Mouse (Mus musculus) lung, embryonic 15.5 days (tissue): ENCODE measurements around the gene Srrm1. TPM values are rescaled to one million over a fixed set of nuclear protein-coding genes. Genes with fewer than 3 reads are reported as not detected.
A peak's percentile ranks its signal among the peaks of the same experiment; 100 is the strongest.

Source experiments
- ATAC-seq: fragments of 200-750 bp; cut with Nextera tagmentation; 2 replicates; pipeline ENCODE4 v1.8.0; 2017; ENCODE audit warnings: moderate number of reproducible peaks, borderline replicate concordance; ENCODE audit not compliant: low FRiP score, low TSS enrichment; ENCODE audit errors: extremely low read depth
- H3K27ac ChIP-seq: fragments of 300-500 bp; sonication (generic); 2 replicates; pipeline ENCODE4 v1.5.1; 2015; ENCODE audit warnings: moderate library complexity, mild to moderate bottlenecking, inconsistent platforms
- H3K27me3 ChIP-seq: fragments of 300-500 bp; sonication (generic); 2 replicates; pipeline ENCODE4 v1.6.1; 2015; ENCODE audit warnings: inconsistent platforms
- H3K36me3 ChIP-seq: fragments of 300-500 bp; sonication (generic); 2 replicates; pipeline ENCODE4 v1.6.1; 2015; ENCODE audit warnings: inconsistent platforms
- H3K4me1 ChIP-seq: fragments of 300-500 bp; sonication (generic); 2 replicates; pipeline ENCODE4 v1.6.1; 2015; ENCODE audit warnings: inconsistent platforms
- H3K4me2 ChIP-seq: fragments of 300-500 bp; sonication (generic); 2 replicates; pipeline ENCODE4 v1.6.1; 2015; ENCODE audit warnings: inconsistent platforms, mild to moderate bottlenecking, moderate library complexity
- H3K4me3 ChIP-seq: fragments of 300-500 bp; sonication (generic); 2 replicates; pipeline ENCODE4 v1.5.1; 2015; ENCODE audit warnings: mild to moderate bottlenecking, inconsistent platforms
- H3K9ac ChIP-seq: fragments of 300-500 bp; sonication (generic); 2 replicates; pipeline ENCODE4 v1.6.1; 2015; ENCODE audit warnings: inconsistent platforms
- H3K9me3 ChIP-seq: fragments of 300-500 bp; sonication (generic); 2 replicates; pipeline ENCODE4 v1.6.1; 2016; ENCODE audit warnings: inconsistent platforms
- WGBS: fragments of 180-500 bp; shearing (Covaris S2); methylation state at CpG from one replicate; pipeline ENCODE4 v1.1.7; 2015; 5-methylcytosine and 5-hydroxymethylcytosine counted together
- polyA plus RNA-seq: library from polyadenylated mRNA; unstranded; fragments of >200 nt; fragmentation: Nextera tagmentation; extraction: Ambion mirVana; gene quantifications from 2 replicates; pipeline ENCODE4 v1.2.1, GENCODE M21; 2015

The Srrm1 gene
- 199 and 209 TPM in 2 replicates for polyA plus RNA-seq

DNA sequence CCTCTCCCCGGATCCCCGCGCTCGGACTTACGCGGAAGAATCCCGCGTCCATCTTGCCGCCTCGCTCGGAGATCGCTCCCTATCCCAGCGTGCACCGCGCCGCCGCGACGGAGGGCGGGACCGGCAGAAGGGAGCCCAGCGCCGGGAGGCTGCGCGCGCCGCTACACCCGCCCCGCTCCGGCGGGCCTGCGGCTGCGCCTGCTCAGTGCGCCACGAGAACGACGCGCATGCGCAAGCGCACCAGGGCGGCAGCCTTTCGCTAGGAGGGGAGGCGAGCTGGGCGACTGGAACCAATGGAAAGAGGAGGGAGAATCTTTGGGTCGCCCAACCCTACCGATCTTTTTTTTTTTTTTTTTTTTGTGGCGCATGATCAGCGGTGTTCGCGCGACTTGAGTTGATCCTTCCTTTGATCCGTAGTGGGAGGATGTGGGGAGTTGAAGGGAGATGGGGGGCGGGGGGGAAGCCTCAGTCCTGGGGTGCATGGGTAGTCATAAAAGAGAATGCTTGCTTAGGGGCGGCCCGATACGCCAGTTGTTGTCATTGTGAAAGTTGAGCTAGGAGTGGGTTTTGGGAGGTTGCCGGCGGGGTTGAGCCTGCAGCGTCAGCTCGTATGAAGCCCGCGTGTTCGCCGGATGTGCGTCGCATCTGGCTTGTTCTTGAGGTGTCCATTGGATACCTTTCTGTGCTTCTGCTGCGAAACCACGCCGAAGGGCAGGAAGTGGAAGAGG lies at the start of gene Srrm1:
Gene Srrm1, minus strand, starts transcription at position 256 of the 728 bp plus-strand sequence.
- no peaks in the 10 kb centered on the region for H3K9me3 ChIP-seq
- H3K36me3 ChIP-seq, result peaks cover 6% of the 10 kb centered on the region; the same call in 1 of the 2 replicates
- peak within 1 kb of the TSS; percentile 100 for H3K27ac ChIP-seq
- H3K4me2 ChIP-seq, result peak within 1 kb of the TSS; percentile 79
- peak within 1 kb of the TSS; percentile 78 for H3K4me3 ChIP-seq
- peak within 1 kb of the TSS; percentile 99 for H3K9ac ChIP-seq
- no peaks in the 10 kb centered on the region for H3K27me3 ChIP-seq
- ATAC-seq, result peak; percentile 94
- peaks cover 20% of the 10 kb centered on the region for H3K4me1 ChIP-seq
- WGBS, result under 1% methylated on average over 69 of the region's 69 CpGs

DNA sequence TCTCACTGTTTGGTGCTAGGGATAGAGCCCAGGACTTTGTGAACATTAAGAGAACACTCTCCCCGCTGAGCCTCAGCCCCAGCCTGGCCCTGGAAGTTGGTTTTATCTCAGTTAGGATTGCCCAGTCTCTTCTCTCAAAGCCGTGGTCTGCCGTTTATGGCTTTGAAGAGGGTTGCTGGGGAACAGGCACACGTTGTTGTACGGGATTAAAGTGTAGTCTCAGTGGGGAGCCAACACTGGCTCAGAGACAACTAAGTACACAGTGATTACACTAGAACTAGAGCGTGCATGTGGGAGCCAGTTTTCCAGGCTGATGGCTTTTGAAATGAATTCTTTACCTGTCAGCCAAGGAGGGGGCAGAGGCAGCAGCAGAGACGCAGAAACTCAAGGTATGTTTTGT lies 48.8 kb upstream of the Srrm1 start:
- H3K4me3 ChIP-seq, result no peak overlapping the region
- WGBS, result 22% methylated on average over 7 of the region's 7 CpGs
- H3K9me3 ChIP-seq, result no peaks in the 10 kb centered on the region
- H3K9ac ChIP-seq, result no peak overlapping the region
- H3K27ac ChIP-seq, result no peak overlapping the region
- H3K4me2 ChIP-seq, result no peak overlapping the region
- H3K36me3 ChIP-seq, result no peaks in the 10 kb centered on the region
- H3K27me3 ChIP-seq, result peaks cover 28% of the 10 kb centered on the region
- H3K4me1 ChIP-seq, result peaks cover 13% of the 10 kb centered on the region; the same call in 1 of the 2 replicates
- ATAC-seq, result no peak

DNA sequence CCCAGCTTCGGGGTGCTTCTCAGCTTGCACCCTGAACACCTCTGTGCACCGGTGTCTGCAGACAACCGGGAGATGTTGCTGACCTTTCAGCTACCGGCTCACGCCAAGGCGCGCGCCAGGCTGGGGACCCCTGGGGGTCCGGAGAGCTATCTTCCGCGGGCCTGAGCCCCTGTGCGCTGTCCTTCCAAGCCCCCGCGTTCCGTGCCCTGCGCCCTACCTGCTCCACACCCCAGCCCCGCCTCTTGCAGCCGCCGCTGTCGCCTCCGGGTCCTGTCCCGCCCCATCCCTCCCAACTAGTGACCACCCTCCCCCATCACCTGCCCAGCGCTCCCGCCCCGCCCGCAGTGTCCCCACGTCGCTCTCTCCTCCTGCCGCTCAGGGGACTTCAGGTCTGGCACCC lies 44.9 kb upstream of the Srrm1 start, which contains the start of gene Ncmap:
Gene Ncmap, minus strand, starts transcription at position 237 of the 400 bp plus-strand sequence.
- no peaks in the 10 kb centered on the region for H3K36me3 ChIP-seq
- under 1% methylated on average over 29 of the region's 29 CpGs for WGBS
- peaks cover 34% of the 10 kb centered on the region for H3K27me3 ChIP-seq
- H3K9ac ChIP-seq, result peak within 1 kb of the TSS; percentile 32
- H3K9me3 ChIP-seq, result no peaks in the 10 kb centered on the region
- peak within 1 kb of the TSS; percentile 79 for H3K4me2 ChIP-seq
- no peak for ATAC-seq
- H3K4me1 ChIP-seq, result peaks cover 13% of the 10 kb centered on the region; the same call in 1 of the 2 replicates
- peak within 1 kb of the TSS; percentile 39 for H3K4me3 ChIP-seq
- no peak within 1 kb of the TSS for H3K27ac ChIP-seq

DNA sequence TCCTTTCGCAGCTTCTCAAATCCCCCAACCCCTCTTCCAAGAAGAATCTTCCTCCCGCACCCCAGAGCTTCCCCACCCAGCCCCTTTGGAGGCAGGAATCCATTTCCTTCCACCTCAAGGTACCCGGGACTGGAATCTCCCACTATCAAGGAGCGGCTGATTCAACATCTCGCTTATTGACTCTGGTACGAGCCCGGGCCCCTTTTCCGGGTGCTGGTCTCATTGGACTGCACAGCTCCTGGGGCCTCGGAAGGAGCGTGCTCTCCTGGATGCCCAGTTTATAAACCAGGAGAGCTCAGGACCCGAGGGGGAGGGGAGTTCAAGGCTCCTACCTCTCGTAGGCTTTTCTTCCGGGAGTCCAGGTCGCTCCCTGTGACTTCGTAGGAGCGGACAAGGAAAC lies 44.4 kb upstream of the Srrm1 start:
- WGBS, result 3% methylated on average over 16 of the region's 16 CpGs
- Histone ChIP-seq H3K4me1 (peaks cover 13% of the 10 kb centered on the region; the same call in 1 of the 2 replicates), H3K27me3 (peaks cover 34% of the 10 kb centered on the region), H3K9me3 (no peaks in the 10 kb centered on the region), H3K4me2 (peak overlapping the region; percentile 79), H3K4me3 (peak overlapping the region; percentile 39), H3K9ac (peak overlapping the region; percentile 32; the same call in 1 of the 2 replicates), H3K36me3 (no peaks in the 10 kb centered on the region), H3K27ac (no peak overlapping the region)
- no peak for ATAC-seq

DNA sequence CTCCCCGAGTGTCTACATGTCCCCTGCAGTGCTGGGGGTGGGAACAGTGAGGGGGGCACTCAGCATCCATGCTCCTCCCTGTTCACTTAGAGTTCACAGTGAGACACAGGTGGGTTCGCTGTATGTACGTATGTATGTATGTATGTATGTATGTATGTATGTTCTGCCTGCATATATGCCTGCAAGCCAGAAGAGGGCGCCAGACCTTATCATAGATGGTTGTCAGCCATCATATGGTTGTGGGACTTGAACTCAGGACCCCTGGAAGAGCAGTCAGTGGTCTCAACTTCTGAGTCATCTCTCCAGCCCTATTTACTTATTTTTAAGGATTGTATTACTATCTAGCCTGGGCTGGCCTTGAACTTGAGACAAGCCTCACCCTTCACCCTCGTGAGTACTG lies 43.2 kb upstream of the Srrm1 start:
- Histone ChIP-seq H3K27ac (no peak overlapping the region), H3K9me3 (no peaks in the 10 kb centered on the region), H3K27me3 (peaks cover 34% of the 10 kb centered on the region), H3K9ac (no peak overlapping the region), H3K4me3 (no peak overlapping the region), H3K36me3 (no peaks in the 10 kb centered on the region), H3K4me2 (no peak overlapping the region), H3K4me1 (peaks cover 13% of the 10 kb centered on the region; the same call in 1 of the 2 replicates)
- ATAC-seq, result no peak
- WGBS, result 82% methylated on average over 5 of the region's 5 CpGs

DNA sequence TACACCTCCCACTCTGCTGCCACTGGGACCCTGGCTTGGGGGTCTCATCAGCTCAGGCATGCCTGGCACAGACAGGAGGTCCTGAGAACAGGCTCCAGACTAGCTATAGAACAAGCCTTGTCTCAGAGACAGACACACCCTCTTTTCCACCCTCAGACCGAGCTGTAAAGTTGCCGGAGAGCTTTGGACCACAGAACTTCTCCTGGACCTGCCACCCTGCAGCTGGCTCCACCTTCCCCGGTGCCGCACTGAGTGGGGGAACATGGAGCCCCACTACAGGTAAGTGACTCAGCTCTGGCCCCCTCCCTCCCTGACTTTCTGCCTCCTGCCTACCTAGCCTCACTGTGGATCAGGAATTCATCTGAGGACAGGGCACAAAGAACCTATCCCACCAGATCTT lies 42.3 kb upstream of the Srrm1 start:
- no peak overlapping the region for H3K9ac ChIP-seq
- peaks cover 34% of the 10 kb centered on the region for H3K27me3 ChIP-seq
- WGBS, result 73% methylated on average over 4 of the region's 4 CpGs
- ATAC-seq, result no peak
- H3K36me3 ChIP-seq, result no peaks in the 10 kb centered on the region
- no peak overlapping the region for H3K27ac ChIP-seq
- H3K4me2 ChIP-seq, result no peak overlapping the region
- H3K4me1 ChIP-seq, result peaks cover 13% of the 10 kb centered on the region; the same call in 1 of the 2 replicates
- H3K4me3 ChIP-seq, result no peak overlapping the region
- no peaks in the 10 kb centered on the region for H3K9me3 ChIP-seq

DNA sequence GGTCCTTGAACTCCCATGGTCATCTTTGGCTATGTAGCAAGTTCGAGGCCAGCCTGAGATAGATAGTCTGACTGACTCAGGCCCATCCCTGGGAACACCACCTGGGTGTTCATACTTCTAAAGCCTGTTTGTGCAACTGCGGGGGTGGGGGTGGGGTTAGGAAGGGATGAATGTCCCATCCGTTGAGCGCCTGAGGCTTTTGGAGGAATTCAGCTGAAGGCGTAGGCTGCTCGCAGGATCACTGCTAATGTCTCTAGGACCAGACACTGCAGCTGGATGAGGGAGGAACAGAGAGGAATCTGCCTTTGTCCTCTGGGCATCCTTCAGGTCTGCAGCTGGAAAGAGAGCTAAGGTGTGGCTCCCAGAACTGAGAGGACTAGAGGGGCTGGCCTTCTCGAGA lies 41.5 kb upstream of the Srrm1 start:
- no peak for ATAC-seq
- no peak overlapping the region for H3K4me2 ChIP-seq
- no peak overlapping the region for H3K4me3 ChIP-seq
- no peak overlapping the region for H3K9ac ChIP-seq
- no peaks in the 10 kb centered on the region for H3K36me3 ChIP-seq
- peaks cover 33% of the 10 kb centered on the region for H3K27me3 ChIP-seq
- H3K9me3 ChIP-seq, result no peaks in the 10 kb centered on the region
- peaks cover 13% of the 10 kb centered on the region; the same call in 1 of the 2 replicates for H3K4me1 ChIP-seq
- 78% methylated on average over 7 of the region's 7 CpGs for WGBS
- H3K27ac ChIP-seq, result no peak overlapping the region

DNA sequence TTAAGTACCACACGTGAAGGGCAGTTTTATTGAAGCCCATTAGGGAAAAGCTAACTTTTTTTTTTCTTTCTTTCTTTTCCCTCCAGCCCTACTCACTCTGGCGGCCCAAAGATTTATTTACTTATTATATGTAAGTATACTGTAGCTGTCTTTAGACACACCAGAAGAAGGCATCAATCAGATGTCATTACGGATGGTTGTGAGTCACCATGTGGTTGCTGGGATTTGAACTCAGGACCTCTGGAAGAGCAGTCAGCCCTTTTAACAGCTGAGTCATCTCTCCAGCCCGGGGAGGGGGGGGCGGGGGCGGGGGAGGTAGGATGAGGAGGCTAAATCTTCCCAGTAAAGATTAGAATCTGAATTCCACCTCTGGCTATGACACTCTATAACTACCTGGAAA lies 40.3 kb upstream of the Srrm1 start:
- WGBS, result 59% methylated on average over 6 of the region's 6 CpGs
- H3K9ac ChIP-seq, result no peak overlapping the region
- ATAC-seq, result no peak
- no peaks in the 10 kb centered on the region for H3K9me3 ChIP-seq
- peaks cover 21% of the 10 kb centered on the region for H3K27me3 ChIP-seq
- H3K27ac ChIP-seq, result no peak overlapping the region
- H3K36me3 ChIP-seq, result no peaks in the 10 kb centered on the region
- no peak overlapping the region for H3K4me2 ChIP-seq
- H3K4me3 ChIP-seq, result no peak overlapping the region
- peaks cover 10% of the 10 kb centered on the region; the same call in 1 of the 2 replicates for H3K4me1 ChIP-seq

DNA sequence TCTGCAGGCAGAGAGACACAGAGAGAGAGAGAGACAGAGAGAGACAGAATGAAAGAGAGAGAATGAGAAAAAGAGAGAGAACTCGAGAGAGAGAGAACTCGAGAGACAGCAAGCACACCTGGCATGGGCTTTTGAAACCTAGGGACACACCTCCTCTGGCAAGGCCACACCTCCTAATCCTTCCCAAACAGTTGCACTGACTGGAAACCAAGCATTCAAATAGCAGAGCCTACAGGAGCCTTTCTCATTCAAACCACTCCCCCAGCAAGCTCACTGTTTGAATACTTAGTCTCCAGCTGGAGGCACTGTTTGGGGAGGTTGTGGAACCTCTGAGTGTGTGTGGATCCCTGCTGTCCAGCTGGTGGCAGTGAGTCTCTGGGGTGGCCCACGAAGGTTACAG lies 39.7 kb upstream of the Srrm1 start:
- H3K4me2 ChIP-seq, result no peak overlapping the region
- no peak for ATAC-seq
- no peaks in the 10 kb centered on the region for H3K9me3 ChIP-seq
- no peak overlapping the region for H3K27ac ChIP-seq
- H3K27me3 ChIP-seq, result peaks cover 15% of the 10 kb centered on the region
- no peaks in the 10 kb centered on the region for H3K36me3 ChIP-seq
- peaks cover 4% of the 10 kb centered on the region; the same call in 1 of the 2 replicates for H3K4me1 ChIP-seq
- H3K9ac ChIP-seq, result no peak overlapping the region
- H3K4me3 ChIP-seq, result no peak overlapping the region
- 71% methylated on average over 3 of the region's 3 CpGs for WGBS

DNA sequence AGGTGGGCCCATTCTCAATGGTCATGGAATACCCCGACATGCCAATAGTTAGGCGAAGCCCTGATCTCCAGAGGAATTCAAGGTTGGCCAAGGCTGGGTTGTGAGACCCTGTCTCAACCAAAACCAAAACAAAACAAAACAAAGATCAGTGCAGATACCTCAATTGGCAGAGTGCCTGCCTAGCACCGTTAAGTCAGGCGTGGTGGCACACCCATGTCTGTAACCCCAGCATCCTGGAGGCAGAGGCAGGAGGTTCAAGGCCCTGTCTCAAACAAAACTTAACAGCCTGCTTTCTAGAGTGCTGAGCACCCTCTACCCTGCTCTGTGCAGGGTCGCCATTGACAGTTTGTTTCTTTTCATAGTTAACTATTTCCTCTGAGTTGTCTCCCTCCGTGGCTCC lies 37.9 kb upstream of the Srrm1 start:
- Histone ChIP-seq H3K36me3 (no peaks in the 10 kb centered on the region), H3K4me2 (no peak overlapping the region), H3K9ac (no peak overlapping the region), H3K4me3 (no peak overlapping the region), H3K4me1 (peaks cover under 1% of the 10 kb centered on the region; the same call in 1 of the 2 replicates), H3K27ac (no peak overlapping the region), H3K9me3 (no peaks in the 10 kb centered on the region), H3K27me3 (no peaks in the 10 kb centered on the region)
- no peak for ATAC-seq
- 48% methylated on average over 6 of the region's 6 CpGs for WGBS

DNA sequence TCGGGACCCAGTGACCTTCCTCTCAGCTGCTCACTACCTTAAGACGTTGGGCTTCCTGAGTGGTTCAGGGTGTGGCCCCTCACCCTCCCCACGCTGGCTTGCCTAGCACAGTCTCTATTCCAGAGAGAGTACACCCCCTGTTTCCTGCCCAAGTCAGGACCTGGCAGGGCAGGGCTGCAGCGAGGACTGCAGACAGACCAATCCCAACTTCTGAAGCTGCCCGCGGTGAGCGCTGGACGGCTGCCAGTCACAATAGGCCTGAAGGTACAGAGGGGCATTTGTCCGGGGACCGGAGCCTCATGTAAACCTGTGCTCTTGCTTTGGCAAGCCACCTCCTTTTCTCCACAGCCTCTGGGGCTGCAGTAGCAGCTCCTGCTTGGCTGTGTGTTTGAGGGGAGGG lies 32.5 kb upstream of the Srrm1 start:
- 35% methylated on average over 10 of the region's 10 CpGs for WGBS
- Histone ChIP-seq H3K27ac (peak overlapping the region; percentile 22; the same call in 1 of the 2 replicates), H3K4me2 (peak overlapping the region; percentile 14; the same call in 1 of the 2 replicates), H3K36me3 (no peaks in the 10 kb centered on the region), H3K9ac (no peak overlapping the region), H3K9me3 (no peaks in the 10 kb centered on the region), H3K27me3 (no peaks in the 10 kb centered on the region), H3K4me1 (peaks cover 10% of the 10 kb centered on the region; the same call in 1 of the 2 replicates), H3K4me3 (no peak overlapping the region)
- peak; percentile 55; the same call in 1 of the 2 replicates for ATAC-seq

DNA sequence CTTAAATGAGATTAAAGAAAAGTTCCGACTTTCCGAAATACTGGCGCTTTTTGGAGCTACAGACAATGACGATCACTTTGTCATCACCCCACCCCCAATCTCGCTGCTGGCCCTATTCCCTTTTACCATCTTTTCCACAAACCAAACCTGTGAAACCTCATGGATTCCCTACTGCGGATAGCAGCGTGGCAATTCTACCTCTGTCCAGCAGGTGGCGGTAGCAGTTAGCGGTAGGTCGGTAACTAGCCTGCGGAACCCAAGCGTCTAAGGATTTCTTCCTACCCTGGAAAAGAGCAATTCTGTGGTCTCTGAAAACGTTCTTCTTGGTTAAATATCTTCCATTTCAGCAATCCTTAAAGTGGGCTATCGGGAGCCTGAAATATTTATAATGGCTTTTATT lies 29.2 kb upstream of the Srrm1 start:
- peaks cover 10% of the 10 kb centered on the region; the same call in 1 of the 2 replicates for H3K4me1 ChIP-seq
- ATAC-seq, result no peak
- H3K4me3 ChIP-seq, result no peak overlapping the region
- no peaks in the 10 kb centered on the region for H3K27me3 ChIP-seq
- no peak overlapping the region for H3K27ac ChIP-seq
- no peaks in the 10 kb centered on the region for H3K9me3 ChIP-seq
- H3K36me3 ChIP-seq, result no peaks in the 10 kb centered on the region
- 3% methylated on average over 14 of the region's 14 CpGs for WGBS
- no peak overlapping the region for H3K9ac ChIP-seq
- no peak overlapping the region for H3K4me2 ChIP-seq
